Mouse (Mus musculus) lung, adult 2 months (tissue): ENCODE measurements around the gene Gm30083.

Experiments used
- CTCF ChIP-seq: fragments of 200-500 bp; IDR thresholded peaks from 2 replicates; pipeline ENCODE4 v1.5.1; 2011; ENCODE audit warnings: mild to moderate bottlenecking, low read length, control low read depth; ENCODE audit not compliant: insufficient read depth
- POLR2A ChIP-seq: fragments of 200-500 bp; IDR thresholded peaks from 2 replicates; pipeline ENCODE4 v1.6.1; 2011; ENCODE audit warnings: low read depth, mild to moderate bottlenecking, control low read depth, low read length, borderline replicate concordance; ENCODE audit errors: extremely low read depth

DNA sequence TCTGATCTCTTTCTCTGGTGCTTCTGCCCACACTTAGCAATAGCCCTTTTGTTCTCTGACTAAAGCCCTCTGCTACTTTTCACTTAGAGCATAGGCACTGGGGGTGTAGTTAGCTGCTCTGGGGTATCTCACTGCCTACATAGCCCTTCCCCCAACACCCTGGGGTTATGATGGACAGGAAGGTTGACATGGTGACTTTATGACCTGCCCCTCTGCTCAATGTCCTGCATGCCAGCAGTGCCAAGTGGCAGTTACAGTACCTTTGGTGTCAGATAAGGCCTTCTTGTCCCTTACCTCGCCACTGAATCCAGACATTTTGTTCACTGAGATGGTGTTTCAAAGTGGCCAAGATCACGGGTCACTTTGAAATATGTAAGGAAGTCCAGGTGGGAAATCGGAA lies at the start of gene Gm30083:
- TF ChIP-seq POLR2A (no peak), CTCF (no peak)
